Mouse (Mus musculus): ENCODE measurements around the gene Serpinb6d. TPM values are rescaled to one million over a fixed set of nuclear protein-coding genes. Genes with fewer than 3 reads are reported as not detected.

Serpinb6d gene
- polyA plus RNA-seq (2014; fragmentation: Nextera tagmentation; extraction: Ambion mirVana): not detected in 2 replicates

DNA sequence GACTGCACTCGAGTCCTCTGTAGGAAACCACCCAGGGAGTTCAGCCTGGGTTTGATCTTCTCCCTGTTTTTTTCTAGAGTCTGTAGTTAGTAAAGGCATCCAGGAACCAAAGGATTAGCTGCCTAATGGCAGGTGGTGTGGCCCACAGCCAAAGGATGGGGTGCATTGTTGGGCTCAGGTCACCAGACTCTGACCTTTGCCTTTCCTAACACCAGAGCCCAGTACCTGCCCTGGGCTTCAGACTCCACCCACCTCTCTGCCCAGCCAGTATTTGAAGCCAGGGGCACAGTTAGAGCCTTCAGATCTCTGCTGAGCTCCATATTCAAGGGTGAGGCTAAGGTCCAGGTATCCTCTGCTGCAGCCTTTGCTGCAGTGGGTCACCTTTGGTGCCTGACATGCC lies at the start of gene Serpinb6d:
Serpinb6d (plus strand) TSS at position 301 of the 400 bp plus-strand sequence.
- DNase-seq (ENCODE audit: low spot score) (no peak), ATAC-seq (ENCODE audit: low FRiP score) (no peak)
- WGBS: 73% methylated on average over 1 of the region's 1 CpGs
- Histone ChIP-seq H3K27me3 (ENCODE audit: control insufficient read depth, insufficient read depth, low read length) (no peaks in the 10 kb centered on the region), H3K4me2 (replicated peaks; ENCODE audit: low read depth, low read length) (no peak within 1 kb of the TSS), H3K36me3 (ENCODE audit: control insufficient read depth, insufficient read depth, low read length) (no peaks in the 10 kb centered on the region), H3K4me1 (replicated peaks; ENCODE audit: control insufficient read depth, insufficient read depth, low read length) (no peaks in the 10 kb centered on the region), H3K9ac (ENCODE audit: low read depth, low read length) (no peak within 1 kb of the TSS), H3K9me3 (ENCODE audit: control insufficient read depth, low read length) (peaks cover 2% of the 10 kb centered on the region; the same call in 1 of the 2 replicates), H3K4me3 (ENCODE audit: low read depth, low read length) (no peak within 1 kb of the TSS), H3K27ac (ENCODE audit: low read depth, low read length) (no peak within 1 kb of the TSS)

DNA sequence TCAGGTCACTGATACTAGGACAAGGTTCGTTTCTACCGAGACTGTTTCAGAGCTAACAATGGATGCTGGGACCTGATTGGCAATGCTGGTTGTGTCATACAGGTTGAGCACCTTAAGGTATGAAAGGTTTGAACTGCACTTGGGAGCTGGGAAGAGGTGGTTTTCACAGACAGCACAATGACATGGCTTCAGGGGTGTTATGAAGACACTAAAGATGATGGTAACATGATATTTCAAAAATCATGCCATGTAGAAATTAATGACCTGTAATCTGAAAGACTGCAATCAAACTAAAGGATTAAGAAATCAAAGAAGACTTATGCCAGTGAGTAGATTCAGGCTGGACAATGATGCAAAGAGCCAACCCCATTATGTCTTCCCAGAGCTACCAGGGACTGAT lies 38.3 kb upstream of the Serpinb6d start:
- 95% methylated on average over 2 of the region's 2 CpGs for WGBS
- Histone ChIP-seq H3K4me1 (replicated peaks; ENCODE audit: control insufficient read depth, insufficient read depth, low read length) (no peaks in the 10 kb centered on the region), H3K27me3 (ENCODE audit: control insufficient read depth, insufficient read depth, low read length) (no peaks in the 10 kb centered on the region), H3K4me2 (replicated peaks; ENCODE audit: low read depth, low read length) (no peak overlapping the region), H3K9me3 (ENCODE audit: control insufficient read depth, low read length) (peaks cover 7% of the 10 kb centered on the region), H3K9ac (ENCODE audit: low read depth, low read length) (no peak overlapping the region), H3K27ac (ENCODE audit: low read depth, low read length) (no peak overlapping the region), H3K36me3 (ENCODE audit: control insufficient read depth, insufficient read depth, low read length) (no peaks in the 10 kb centered on the region), H3K4me3 (ENCODE audit: low read depth, low read length) (no peak overlapping the region)
- ATAC-seq (ENCODE audit: low FRiP score): no peak
- DNase-seq (ENCODE audit: low spot score): no peak

DNA sequence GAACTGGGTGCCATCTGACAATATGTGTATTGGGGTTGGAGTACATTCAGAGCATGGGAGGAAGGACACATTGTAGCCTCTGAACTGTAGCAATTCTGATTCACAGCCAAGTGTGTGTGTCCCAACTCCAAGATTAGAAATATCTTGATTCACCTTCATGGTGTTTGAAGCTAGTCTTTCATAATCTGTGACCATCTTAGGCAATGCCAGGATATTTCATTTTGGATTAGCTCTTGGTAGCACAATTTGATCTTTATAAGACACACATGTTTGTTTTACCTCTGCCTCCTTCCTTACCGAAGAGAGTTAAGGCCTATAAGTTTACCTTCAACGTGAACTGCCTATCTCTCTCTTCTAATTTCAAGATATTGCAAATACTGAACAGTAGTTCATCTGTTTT lies 18.7 kb upstream of the Serpinb6d start:
- Histone ChIP-seq H3K27ac (ENCODE audit: low read depth, low read length) (no peak overlapping the region), H3K9me3 (ENCODE audit: control insufficient read depth, low read length) (no peaks in the 10 kb centered on the region; the same call in 1 of the 2 replicates), H3K4me1 (replicated peaks; ENCODE audit: control insufficient read depth, insufficient read depth, low read length) (no peaks in the 10 kb centered on the region), H3K4me3 (ENCODE audit: low read depth, low read length) (no peak overlapping the region), H3K36me3 (ENCODE audit: control insufficient read depth, insufficient read depth, low read length) (no peaks in the 10 kb centered on the region), H3K4me2 (replicated peaks; ENCODE audit: low read depth, low read length) (no peak overlapping the region), H3K9ac (ENCODE audit: low read depth, low read length) (no peak overlapping the region), H3K27me3 (ENCODE audit: control insufficient read depth, insufficient read depth, low read length) (no peaks in the 10 kb centered on the region)
- DNase-seq (ENCODE audit: low spot score) (no peak), ATAC-seq (ENCODE audit: low FRiP score) (no peak)
- WGBS: 85% methylated on average over 2 of the region's 2 CpGs

DNA sequence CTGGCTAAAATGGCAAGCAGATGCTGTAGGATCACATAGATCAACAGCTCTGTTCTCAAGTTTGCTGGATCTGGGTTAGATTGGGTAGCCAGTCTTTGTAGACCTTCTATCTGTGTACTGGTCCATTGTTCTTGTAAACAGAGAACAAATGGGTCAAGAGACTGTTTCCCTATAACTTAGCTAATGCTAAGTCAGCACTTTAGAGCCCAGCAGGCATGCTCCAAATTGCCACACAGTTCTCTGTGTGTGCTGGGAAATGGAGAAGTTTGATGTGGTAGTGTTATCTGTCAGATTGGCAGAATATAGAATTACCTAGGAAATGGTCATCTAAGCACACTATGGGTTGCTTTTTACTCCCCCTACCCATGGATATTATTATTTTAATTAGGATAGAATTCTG lies 1.3 kb downstream of the Serpinb6d start:
- Histone ChIP-seq H3K27me3 (ENCODE audit: control insufficient read depth, insufficient read depth, low read length) (no peaks in the 10 kb centered on the region), H3K36me3 (ENCODE audit: control insufficient read depth, insufficient read depth, low read length) (no peaks in the 10 kb centered on the region), H3K4me1 (replicated peaks; ENCODE audit: control insufficient read depth, insufficient read depth, low read length) (no peaks in the 10 kb centered on the region), H3K9ac (ENCODE audit: low read depth, low read length) (no peak overlapping the region), H3K4me3 (ENCODE audit: low read depth, low read length) (no peak overlapping the region), H3K9me3 (ENCODE audit: control insufficient read depth, low read length) (peaks cover 2% of the 10 kb centered on the region; the same call in 1 of the 2 replicates), H3K27ac (ENCODE audit: low read depth, low read length) (no peak overlapping the region), H3K4me2 (replicated peaks; ENCODE audit: low read depth, low read length) (no peak overlapping the region)
- DNase-seq (ENCODE audit: low spot score) (no peak), ATAC-seq (ENCODE audit: low FRiP score) (no peak)

DNA sequence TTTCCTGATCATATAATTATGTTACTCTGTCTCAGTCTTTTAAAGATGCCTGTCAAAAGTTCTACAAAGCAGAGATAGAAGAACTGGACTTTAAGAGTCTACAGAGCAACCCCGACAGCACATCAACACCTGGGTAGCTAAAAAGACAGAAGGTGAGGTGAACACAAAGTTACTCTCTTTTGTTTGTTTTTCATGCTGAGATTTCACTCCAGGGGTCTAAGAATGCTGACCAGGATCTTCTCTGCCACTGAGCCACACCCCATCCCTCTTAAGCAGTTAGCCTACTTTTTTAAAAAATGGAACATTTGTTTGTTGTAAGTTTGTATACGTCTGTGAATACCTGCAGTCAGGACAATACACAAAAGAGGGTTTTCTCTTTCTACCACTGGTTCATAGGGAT lies 59.1 kb downstream of the Serpinb6d start:
- 71% methylated on average over 2 of the region's 2 CpGs for WGBS
- DNase-seq (ENCODE audit: low spot score) (no peak), ATAC-seq (ENCODE audit: low FRiP score) (no peak)
- Histone ChIP-seq H3K4me1 (replicated peaks; ENCODE audit: control insufficient read depth, insufficient read depth, low read length) (no peaks in the 10 kb centered on the region), H3K4me2 (replicated peaks; ENCODE audit: low read depth, low read length) (no peak overlapping the region), H3K27ac (ENCODE audit: low read depth, low read length) (no peak overlapping the region), H3K27me3 (ENCODE audit: control insufficient read depth, insufficient read depth, low read length) (no peaks in the 10 kb centered on the region), H3K9me3 (ENCODE audit: control insufficient read depth, low read length) (no peaks in the 10 kb centered on the region; the same call in 1 of the 2 replicates), H3K9ac (ENCODE audit: low read depth, low read length) (no peak overlapping the region), H3K36me3 (ENCODE audit: control insufficient read depth, insufficient read depth, low read length) (no peaks in the 10 kb centered on the region), H3K4me3 (ENCODE audit: low read depth, low read length) (no peak overlapping the region)

Other genes starting within 250 kb of the Serpinb6d start
- gene Serpinb9g, start 176.6 kb upstream of the Serpinb6d start, polyA plus RNA-seq (2014; fragmentation: Nextera tagmentation; extraction: Ambion mirVana): not detected in 2 replicates
- gene Serpinb6e, start 182.0 kb downstream of the Serpinb6d start, polyA plus RNA-seq (2014; fragmentation: Nextera tagmentation; extraction: Ambion mirVana): not detected in 2 replicates
- gene Serpinb6c, start 244.3 kb downstream of the Serpinb6d start, polyA plus RNA-seq (2014; fragmentation: Nextera tagmentation; extraction: Ambion mirVana): 0.25 TPM in 1 of 2 replicates, not detected in the other

Data from hindbrain, embryonic 11.5 days (tissue).